Mouse (Mus musculus) erythroid progenitor cell, adult 5-6 weeks (primary cell): Measurements from ENCODE around the gene Plce1. TPM values are rescaled to one million over a fixed set of nuclear protein-coding genes. Genes with fewer than 3 reads are reported as not detected.

Experiments
- ATAC-seq: replicated peaks from 2 replicates; pipeline ENCODE4 v1.8.0; 2016; ENCODE audit warnings: moderate number of reproducible peaks, mild to moderate bottlenecking, moderate TSS enrichment, inconsistent platforms; ENCODE audit not compliant: poor library complexity, low FRiP score, severe bottlenecking
- total RNA-seq, 2 experiments: library from RNA; stranded (forward) in 1 of 2; stranded (reverse) in 1 of 2; fragments of 150-400 nt in 1 of 2; fragments of 186-747, 209-891 nt in 1 of 2; gene quantifications; 2 replicates each; pipeline versions ENCODE4 v1.2.3 to v1.2.4; 2015 to 2017; ENCODE audit warnings: low replicate concordance in 2 of 2

Plce1 gene
- total RNA-seq, 2 experiments from 2014 or later: 0.23 TPM; not detected in 1

DNA sequence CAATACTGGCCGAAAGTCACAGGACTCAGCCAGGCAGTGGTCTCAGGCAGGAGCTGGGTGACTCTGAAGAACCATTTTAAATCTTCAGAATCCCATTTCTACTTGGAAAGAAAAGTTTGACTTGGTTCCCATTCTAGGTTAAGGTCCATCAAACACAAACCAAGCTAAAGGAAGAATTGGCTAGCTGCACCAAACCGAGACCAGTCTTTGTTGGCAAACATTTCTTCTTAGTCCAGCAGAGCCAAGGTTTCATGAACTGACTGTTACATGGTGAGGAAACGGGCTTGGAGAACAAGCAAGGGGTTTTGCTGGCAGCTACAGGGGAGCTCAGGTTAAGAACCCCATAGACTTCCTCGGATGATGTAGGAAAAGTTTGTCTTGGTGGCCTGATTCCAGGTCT is 212.9 kb downstream of the Plce1 start:
- ATAC-seq: no peak

DNA sequence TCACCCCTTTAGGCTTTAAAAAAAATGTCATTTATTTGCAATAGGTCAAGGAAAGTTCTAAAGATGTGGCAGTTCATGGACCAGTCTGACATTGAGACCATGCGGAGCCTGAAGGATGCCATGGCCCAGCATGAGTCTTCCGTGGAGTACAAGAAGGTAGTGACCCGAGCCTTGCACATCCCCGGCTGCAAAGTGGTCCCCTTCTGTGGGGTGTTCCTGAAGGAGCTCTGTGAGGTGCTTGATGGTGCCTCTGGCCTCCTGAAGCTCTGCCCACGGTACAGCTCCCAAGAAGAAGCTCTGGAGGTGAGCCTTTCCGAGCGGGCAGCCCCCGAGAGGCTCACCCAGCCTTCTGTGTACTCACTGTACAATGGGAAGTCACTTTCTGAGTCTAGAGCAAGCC is 220.9 kb downstream of the Plce1 start:
- ATAC-seq: no peak

DNA sequence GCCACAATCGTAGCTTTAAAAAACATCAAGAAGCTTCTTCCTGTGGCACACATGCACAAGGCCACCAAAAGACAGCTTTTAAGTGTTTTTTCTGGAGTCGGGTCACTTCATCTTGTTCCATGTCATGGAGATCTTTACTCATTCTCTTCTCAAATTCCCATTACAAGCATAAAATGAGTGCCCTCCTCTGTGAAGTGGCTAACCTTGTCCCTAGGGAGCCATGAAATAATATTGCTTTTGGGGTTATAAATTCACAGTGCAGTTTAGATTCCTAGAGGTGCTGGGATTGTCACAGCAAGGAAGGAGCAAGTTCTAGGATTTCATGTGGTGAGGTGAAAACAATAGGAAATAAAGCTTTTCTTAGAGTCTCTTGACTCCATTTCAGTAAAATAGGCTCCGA is 223.8 kb downstream of the Plce1 start:
- ATAC-seq: no peak

DNA sequence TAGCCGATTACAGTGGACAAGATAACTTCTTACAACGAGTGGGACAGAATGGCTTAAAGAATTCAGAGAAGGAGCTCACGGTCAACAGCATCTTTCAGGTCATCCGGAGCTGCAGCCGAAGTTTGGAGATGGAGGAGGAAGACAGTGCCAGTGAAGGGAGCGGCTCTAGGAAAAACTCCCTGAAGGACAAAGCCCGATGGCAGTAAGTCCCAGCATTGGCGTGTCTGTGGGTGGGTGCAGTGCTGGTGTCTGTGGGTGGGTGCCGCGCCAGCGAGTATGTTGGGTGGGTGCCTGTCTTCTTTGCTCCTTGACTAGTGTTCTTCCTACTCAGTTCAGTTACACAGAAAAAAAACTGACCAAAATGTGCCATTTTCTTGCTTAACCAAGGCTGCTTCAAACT is 224.3 kb downstream of the Plce1 start:
- no peak for ATAC-seq

DNA sequence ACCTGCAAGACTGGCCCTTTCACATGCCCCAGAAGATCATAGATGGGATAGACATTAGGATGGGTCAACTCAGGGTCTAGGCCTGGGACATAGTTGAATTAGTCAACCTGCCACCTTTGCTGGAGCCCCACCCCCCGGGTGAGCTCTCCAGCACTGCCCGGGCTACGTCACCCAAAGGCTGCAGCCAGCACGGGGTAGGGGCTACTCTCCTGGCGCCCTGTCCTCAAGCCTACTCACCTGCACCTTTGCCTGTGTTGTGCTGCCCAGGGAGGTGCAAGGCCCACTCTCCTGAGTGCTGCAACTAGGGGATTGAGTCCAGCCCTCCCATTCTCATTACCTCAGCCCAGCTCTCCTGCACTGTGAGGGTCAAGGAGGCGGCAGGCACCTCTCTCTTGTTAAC is 225.5 kb downstream of the Plce1 start:
- ATAC-seq: no peak

DNA sequence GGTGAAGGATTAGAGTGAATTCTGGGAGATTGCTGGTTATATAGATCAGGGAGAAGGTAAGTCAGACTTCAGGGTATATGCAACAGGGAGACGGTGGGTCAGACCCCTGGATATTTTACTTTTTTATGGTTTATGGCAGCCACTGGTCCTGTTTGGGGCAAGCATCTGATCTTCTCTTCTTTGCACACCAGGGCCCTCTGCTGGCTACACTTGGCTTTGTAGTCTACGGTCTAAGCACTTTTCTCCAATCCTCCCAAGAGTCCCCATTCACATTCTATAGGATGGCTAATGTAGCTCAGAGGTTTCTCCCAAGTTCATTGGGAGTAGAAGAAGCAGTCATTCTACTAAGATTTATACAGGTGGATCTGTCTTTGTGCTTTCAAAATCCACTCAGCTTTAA is 228.5 kb downstream of the Plce1 start:
- no peak for ATAC-seq

DNA sequence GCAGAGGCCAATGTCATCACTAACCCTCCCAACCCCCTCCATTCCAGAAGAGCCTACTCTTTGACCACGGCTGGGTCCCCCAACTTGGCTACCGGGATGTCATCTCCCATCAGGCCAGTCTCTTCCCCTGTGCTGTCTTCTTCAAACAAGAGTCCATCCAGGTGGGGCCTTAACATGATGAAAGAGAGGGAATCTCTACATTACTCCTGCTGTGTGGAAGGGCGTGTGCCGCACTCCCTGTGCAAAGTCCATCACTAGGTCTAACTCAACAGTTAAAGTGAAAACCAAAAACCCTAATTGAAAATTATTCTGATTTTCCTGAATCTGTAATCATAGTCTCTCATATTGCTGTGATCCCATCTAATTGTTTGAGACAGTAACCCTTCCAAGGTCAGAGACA is 240.9 kb downstream of the Plce1 start:
- ATAC-seq: no peak

DNA sequence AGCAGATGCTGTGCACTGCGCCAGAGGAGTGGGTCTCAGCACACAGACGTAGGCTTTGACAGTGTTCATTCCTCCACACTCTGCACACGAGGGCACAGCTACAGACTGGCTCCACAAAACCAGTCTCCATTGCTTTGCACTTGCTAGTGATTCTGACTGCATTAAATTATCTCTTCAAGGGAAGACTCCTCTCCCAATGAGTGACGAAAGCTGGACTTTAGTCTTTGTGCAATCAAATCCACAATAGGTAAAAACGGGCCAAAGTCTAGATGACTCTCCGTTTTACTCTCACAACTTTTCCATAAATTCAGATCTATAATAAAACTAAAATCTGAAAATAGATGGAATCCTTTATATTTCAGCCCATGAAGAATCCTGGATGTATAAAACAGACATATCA is 242.1 kb downstream of the Plce1 start:
- ATAC-seq: no peak

DNA sequence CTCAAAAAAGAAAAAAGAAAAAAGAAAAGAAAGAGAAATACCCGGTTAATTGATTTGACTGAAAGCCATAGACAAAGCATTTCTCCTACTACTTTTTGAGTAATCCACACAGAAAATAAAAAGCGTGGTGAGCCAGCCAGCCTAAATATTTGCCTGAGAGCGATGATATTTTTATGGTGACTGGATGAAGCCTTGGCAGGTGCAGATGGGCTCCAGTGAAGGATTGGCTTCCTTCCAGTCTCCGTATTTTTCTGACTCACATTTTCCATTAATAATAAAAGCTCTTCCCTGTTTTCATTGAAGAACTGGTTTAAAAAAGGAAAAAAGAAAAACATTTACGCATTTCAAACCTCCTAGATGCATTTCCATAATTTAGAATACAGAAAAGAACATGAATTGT is 243.1 kb downstream of the Plce1 start:
- no peak for ATAC-seq

DNA sequence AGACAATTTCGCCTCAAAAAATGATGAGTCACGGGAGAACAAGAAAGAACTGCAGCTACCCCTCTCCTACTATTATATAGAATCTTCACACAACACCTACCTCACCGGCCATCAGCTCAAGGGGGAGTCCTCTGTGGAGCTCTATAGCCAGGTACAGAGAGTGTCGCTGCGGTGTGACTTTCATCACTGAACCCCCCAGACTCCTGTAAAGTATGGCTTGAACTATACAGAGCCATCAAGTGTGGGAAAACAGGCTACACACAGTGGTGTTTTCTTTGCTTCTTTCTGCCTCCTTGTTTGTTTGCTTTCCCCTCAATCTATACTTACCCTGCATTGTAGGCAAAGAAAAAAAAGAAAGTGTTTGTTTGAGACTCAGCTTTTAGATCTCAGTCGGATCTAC is 247.9 kb downstream of the Plce1 start:
- no peak for ATAC-seq

DNA sequence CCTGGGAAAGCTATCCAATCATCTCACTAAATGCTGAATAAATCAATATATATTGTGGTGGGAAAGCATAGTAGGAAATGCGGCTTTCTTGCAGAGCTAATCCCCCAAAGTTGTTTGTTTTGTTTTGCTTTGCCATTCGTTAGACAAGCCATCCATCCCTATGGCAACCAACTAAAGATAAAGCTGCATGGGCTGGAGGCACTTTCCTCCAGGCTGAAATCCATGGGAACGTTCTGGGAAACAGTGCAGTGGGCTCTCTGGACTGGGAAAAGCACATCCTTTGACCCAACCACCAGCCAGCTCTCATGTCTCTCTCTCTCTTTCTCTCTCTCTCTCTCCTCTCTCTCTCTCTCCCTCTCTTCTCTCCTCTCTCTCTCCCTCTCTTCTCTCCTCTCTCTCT is 248.4 kb downstream of the Plce1 start:
- no peak for ATAC-seq

DNA sequence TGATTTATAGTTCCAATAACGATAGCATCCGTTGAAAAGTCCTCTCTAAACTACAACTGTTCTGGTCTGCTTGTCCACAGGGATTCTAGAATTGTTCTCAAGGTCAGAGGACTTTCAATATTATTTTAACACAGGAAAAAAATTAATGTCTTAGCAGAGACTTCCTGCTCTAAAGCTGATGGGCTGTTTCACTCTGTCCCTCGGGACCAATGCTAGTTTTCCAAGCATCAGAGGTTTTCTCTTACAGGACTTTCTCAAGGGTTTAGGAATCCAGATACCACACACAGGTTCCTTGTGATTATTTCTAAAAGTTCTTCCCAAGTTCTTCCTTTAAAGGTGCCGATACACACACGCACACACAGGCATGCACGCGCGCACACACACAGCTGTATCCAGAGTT is 263.6 kb downstream of the Plce1 start:
- no peak for ATAC-seq

DNA sequence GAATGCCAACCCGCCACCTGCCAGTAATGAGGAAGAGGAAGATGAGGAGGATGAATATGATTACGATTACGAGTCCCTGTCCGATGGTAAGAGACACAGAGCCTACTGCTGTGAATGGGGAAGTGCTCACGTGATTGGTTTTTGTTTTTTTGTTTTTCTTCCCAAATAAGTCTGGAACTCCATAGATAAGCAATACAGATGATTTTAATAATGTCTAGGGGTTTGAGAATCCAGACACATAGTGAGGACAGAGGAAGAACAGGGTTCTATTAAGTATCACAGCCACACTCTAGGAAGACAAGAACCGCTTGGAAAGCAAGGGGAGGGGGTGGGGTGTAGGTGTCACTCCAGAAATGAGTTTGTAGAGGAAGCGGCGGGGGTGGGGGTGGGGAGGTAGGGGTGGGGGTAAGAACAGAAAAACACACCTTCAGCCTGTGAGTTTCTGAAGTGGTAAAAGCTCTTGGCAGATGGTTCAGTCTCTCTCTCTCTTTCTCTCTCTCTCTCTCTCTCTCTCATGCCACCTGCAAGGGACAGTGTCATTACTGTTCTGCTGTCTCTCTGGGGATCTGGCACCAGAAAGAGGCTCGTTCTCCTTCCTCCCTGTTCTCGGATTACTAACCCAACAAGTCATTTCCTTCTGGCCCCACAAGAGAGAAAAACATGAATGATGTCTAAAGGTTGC is 265.0 kb downstream of the Plce1 start:
- ATAC-seq: no peak

DNA sequence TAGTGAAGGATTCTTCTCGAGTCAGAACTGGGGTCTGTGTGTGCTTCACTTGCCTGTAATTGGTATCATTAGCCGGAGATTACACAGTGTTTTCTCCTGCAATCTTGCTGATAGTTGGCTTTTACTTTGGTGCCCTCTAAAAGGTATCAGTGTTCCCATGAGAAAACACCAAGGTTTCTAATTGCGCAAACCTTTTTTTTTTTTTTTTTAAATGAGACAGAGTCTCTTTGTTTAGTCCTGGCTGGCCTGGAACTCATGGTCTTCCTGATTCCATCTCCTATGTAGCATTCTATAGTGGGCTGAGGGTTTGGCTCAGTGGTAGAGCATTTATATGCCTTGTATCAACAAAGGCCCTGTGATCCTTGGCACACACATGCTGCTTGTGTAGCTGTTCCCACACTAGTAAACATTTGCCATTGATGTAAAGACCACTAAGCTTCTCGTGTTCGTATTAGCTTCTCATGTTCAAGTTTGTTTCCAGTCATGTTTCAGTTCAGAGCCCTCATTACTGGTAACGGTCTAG is 265.6 kb downstream of the Plce1 start:
- ATAC-seq: no peak

DNA sequence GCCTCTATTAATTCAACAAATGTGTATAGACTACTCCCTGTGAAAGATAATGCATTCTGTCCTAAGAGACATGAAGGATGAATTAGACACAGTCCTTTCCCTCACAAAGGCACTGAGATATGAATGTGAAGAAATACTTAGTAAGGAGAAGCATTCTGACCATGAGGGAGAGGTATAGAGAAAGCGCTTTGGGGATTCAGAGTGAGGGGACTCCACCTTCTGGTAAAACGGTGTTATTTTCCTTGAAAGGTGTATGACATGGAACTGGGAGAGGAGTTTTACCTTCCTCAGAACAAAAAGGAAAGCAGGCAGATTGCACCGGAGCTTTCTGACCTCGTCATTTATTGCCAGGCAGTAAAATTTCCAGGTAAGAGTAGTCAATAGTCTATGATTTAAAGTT is 269.3 kb downstream of the Plce1 start:
- no peak for ATAC-seq

DNA sequence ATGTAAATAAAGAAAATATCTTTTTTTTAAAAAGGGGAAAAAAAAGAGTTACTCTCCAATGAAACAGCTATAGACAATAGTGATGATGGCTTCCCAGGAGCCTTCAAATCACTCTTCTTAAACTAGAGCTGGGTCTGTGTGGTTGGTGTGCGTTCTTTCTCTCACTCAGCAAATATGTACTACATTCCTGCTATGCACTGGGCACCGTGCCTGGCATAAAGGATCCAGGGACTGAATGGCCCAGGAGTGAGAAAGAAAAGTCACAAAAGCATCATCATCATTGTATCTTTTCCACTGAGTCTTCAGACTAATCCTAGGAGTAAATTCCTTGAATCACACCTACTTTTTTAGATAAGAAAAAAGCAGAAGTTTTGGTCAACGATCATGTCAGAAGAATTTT is 276.3 kb downstream of the Plce1 start:
- ATAC-seq: no peak

DNA sequence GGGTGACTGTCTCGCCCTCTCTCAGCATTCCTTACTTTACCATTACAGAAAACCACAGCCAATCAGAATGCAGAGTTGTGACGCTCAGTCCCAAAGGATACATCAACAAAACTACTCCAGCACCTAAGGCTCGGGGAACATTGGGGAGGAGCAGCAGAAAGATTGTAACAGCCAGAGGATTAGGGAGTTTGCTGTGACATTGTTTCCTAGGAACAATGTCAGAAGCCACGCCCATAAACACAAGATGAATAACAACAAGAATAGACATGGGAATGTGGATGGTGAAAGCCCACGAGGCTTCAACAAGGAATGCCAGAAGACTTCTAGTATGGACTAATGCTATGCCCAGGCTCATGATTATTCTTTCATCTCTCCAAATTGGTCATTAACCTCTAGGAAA is 277.1 kb downstream of the Plce1 start:
- no peak for ATAC-seq

DNA sequence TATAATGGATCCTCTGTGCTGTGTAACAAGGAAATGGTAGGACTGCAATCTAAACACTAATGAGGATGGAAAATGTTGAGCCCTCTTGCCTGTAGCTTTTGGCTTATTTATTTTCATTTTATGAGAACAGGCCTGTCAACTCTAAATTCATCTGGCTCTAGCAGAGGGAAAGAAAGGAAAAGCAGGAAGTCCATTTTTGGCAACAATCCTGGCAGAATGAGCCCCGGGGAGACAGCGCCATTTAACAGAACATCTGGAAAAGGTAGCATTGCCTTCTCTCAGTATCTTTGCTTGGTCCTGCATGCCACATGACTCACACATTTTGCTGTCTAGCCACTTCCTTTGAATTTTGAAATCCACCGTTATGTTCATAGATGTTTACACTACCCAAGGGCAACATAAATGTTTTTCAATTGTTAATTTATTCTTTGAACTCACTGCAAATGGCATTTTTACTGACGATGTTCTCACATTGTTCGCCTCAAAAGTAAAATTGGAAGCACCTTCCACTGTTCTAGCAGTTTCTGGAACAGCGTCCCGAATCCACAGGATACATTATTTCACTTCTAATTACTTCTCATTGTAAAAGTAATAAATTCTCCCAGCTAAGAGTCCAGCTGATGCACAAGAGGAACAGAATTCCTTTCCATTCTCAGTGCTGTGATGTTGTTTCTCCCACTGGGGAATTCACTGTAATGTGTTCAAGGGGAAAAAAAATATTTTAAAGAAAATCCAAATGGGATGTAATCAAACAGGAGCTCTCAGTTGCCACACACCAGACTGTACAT is 278.0 kb downstream of the Plce1 start:
- no peak for ATAC-seq

DNA sequence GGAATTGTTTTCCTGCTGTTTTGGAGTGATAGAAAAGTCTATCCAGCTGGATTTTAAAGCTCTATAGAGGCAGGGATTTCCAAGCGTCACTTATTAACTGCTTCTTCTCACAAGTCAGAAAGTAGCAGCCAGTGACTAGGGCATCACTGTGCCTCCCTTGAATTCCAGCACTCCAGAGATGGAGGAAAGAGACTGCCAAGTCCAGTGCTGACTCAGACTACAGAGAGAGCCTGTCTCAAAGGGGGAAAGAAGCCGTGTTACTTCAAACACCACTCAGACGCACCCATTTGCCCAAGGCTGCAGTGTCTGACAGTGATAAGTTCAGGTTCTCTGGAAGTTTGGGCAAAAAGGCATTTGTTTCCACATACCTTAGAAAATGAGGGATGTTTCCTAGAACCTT is 279.5 kb downstream of the Plce1 start:
- no peak for ATAC-seq

DNA sequence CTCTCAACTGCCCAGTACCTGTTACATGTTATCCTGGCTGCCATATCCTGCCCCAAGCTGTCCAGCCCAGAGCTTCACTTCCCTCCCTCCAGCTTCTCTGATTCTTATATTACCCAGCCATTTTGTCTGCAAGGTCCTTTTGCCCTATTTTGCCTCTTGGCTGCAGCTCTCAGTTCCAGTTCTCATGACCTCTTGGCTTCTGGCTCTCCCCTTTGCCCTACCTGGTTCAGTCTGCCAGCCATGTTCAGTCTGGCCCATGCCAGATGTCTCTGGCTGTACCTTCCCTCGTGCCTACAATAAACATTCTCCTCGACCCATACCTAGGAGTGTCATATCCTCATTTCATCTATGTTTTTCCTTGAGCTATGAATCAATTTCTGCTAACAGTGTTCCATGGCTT is 285.4 kb downstream of the Plce1 start:
- ATAC-seq: no peak

DNA sequence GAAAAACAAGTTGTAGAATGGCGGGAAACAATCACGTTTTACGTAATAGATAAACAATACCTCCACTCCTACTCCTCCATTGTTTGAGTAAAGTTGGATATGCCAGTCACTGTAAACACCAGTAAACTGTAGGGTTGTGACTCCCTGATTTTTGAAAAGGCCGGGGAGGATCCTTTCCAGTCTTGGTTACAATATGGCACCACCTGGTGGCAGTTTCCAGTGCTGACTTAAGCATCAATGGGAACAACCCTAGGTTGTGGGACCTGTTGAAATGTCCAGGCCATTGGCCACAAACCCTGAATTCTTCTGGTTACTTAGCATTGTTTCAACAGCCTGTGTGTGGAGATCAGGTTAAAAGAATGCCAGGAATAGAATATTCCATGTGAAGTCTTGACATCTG is 294.6 kb downstream of the Plce1 start:
- ATAC-seq: no peak

DNA sequence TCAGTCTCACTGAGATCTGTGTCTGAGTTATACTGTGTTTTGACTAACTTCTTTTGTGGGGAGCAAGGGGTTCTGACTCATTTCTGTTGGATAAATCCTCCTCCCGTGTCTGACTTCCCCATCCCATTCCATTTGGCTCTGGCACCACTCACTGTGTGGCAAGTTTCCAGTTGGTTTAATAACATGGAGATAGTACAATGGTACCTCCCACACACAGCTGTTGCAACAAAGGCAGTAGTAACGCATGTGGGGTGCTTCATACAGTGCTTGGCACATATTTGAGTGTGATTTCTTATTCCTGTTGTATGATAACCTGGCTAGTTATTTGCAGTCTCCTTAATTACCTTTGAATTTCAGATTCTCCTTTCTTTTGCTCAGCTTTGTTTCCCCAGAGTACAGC is 297.9 kb downstream of the Plce1 start:
- ATAC-seq: no peak
